Mouse (Mus musculus) ES-E14 (cell line): ENCODE measurements around the gene Srxn1.

ENCODE experiments used
- CHD2 ChIP-seq: IDR thresholded peaks from 2 replicates; pipeline ENCODE4 v1.6.1; 2014; ENCODE audit warnings: mild to moderate bottlenecking, low read depth, low read length, inconsistent platforms
- HCFC1 ChIP-seq: IDR thresholded peaks from 2 replicates; pipeline ENCODE4 v1.6.1; 2012; ENCODE audit warnings: low read length, inconsistent platforms, borderline replicate concordance; ENCODE audit not compliant: insufficient read depth
- MAFK ChIP-seq: IDR thresholded peaks from 2 replicates; pipeline ENCODE4 v1.6.1; 2014; ENCODE audit warnings: mild to moderate bottlenecking, low read depth, low read length, inconsistent platforms; ENCODE audit not compliant: insufficient read depth
- ZC3H11A ChIP-seq: IDR thresholded peaks from 2 replicates; pipeline ENCODE4 v1.6.1; 2012; ENCODE audit warnings: low read depth, mild to moderate bottlenecking, inconsistent platforms, low read length, borderline replicate concordance

DNA sequence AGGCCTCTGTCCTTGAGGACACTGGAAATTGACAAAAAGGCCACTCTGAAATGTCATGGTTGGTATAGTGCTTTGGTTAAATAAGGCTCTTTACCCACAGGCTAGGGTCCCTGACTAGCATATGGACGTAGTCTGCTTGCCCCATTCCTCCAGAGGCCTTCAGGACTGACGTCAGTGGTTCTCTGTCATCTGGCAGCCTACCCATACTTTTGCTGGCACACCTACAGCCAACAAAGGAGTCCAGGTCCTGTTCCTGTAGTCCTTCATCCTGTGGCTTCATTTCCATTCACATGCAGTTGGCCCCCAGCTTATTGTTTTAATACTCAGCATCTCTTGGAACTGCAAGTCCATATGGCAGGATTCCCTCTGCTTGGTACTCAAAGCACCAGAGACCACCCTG, 8.4 kb upstream of the Srxn1 start:
- TF ChIP-seq ZC3H11A (no peak), HCFC1 (no peak), MAFK (no peak), CHD2 (no peak)
